Mouse (Mus musculus) liver, embryonic 14.5 days (tissue): ENCODE results near the gene Rab27a.

Source experiments
- CTCF ChIP-seq: IDR thresholded peaks from 2 replicates; pipeline ENCODE4 v1.5.1; 2016; ENCODE audit warnings: antibody characterized with exemption, low read depth, control low read depth
- EP300 ChIP-seq: IDR thresholded peaks from 2 replicates; pipeline ENCODE4 v1.6.1; 2016; ENCODE audit warnings: antibody characterized with exemption, low read depth

GRCm38 (mm10) chr9:73103159-73103879 is 58.7 kb downstream of the Rab27a start:
- TF ChIP-seq CTCF: no peak
- TF ChIP-seq EP300: no peak
